Mouse (Mus musculus): ENCODE data around the gene Ddc. TPM values are rescaled to one million over a fixed set of nuclear protein-coding genes. Genes with fewer than 3 reads are reported as not detected.

Gene Ddc
- total and polyA plus RNA-seq, 3 experiments = 0.17 to 0.33 TPM; not detected in 1

GRCm38 (mm10) chr11:11821387-11821975 is 76.5 kb downstream of the Ddc start:
- in situ Hi-C loops (cut with MboI; ENCODE audit: low pct_ligation_motif_present, low pct_unique_long_range_greater_than_20kb, low sequenced_read_pairs) (loop anchor here (25.0 kb wide), 3 partner anchors 391 to 716 kb away; no protein-coding TSS in a partner anchor), dilution Hi-C loops (cut with MboI; ENCODE audit: extremely low pct_ligation_motif_present, extremely low pct_unique_long_range_greater_than_20kb, low sequenced_read_pairs) (loop anchor here (25.0 kb wide), 1 partner anchor 141 kb away; no protein-coding TSS in a partner anchor)
- Histone ChIP-seq H3K36me3 (replicated peaks in 1 of 2; ENCODE audit: control insufficient read depth in 1 of 2, insufficient read depth in 1 of 2, low read length in 1 of 2) (no peaks in the 10 kb centered on the region), H3K9me3 (replicated peaks; ENCODE audit: low read length) (no peaks in the 10 kb centered on the region), H3K79me2 (replicated peaks; ENCODE audit: control insufficient read depth, extremely low read depth, insufficient read depth, poor library complexity, severe bottlenecking) (no peaks in the 10 kb centered on the region), H3K27ac (ENCODE audit: insufficient read depth, low read depth) (no peak overlapping the region), H3K4me1 (ENCODE audit: control insufficient read depth in 1 of 2, insufficient read depth in 2 of 2) (peaks cover 10 to 37% of the 10 kb centered on the region in 2 experiments), H3K9ac (ENCODE audit: insufficient read depth, low read depth) (no peak overlapping the region), H3K4me3 (replicated peaks in 1 of 3; ENCODE audit: low read depth in 2 of 3, low read length in 2 of 3, poor library complexity in 1 of 3) (no peak overlapping the region), H3K27me3 (replicated peaks) (no peaks in the 10 kb centered on the region), H3K4me2 (ENCODE audit: insufficient read depth, low read depth, poor library complexity, severe bottlenecking) (no peak overlapping the region)
- no peak for DNase-seq (ENCODE audit: extremely low read depth)
- TF ChIP-seq CTCF (conservative IDR thresholded peaks at IDR 0.05 in 1 of 2, IDR thresholded peaks at IDR 0.05 in 1 of 2; ENCODE audit: low read depth in 2 of 2, low read length in 2 of 2) (no peak), CHD1 (IDR thresholded peaks at IDR 0.05; ENCODE audit: low read depth, low read length) (no peak), UBTF (IDR thresholded peaks at IDR 0.05; ENCODE audit: low read depth, low read length) (no peak), MYC (IDR thresholded peaks at IDR 0.05; ENCODE audit: low read depth, low read length) (no peak), SMC3 (IDR thresholded peaks at IDR 0.05; ENCODE audit: low read depth, low read length) (no peak), ZNF384 (IDR thresholded peaks at IDR 0.05; ENCODE audit: low read depth, low read length) (peak; percentile 57; the same call in 1 of the 2 replicates), NRF1 (IDR thresholded peaks at IDR 0.05; ENCODE audit: low read depth, low read length) (no peak)

DNA sequence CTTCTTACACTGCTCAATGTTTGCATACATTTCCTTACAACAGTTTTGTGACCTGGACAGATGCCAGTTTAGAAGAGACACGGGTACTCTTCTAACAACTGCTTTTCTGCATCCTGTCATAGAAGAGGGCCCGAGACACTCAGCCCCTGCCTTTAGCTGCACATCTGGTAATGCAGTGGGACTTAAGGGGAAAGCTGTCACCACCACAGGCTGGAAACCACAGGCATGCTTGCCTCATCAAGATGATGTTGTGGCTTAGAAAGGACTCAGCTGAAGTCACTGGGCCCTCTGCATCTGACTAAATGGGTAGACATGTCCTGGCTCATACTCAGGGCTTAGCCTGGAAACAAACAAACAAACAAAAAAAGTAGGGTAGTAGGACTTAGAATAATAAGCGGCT is 77.2 kb downstream of the Ddc start:
- Histone ChIP-seq H3K9me3 (replicated peaks; ENCODE audit: low read length) (no peaks in the 10 kb centered on the region), H3K4me2 (ENCODE audit: insufficient read depth, low read depth, poor library complexity, severe bottlenecking) (no peak overlapping the region), H3K4me1 (ENCODE audit: control insufficient read depth in 1 of 2, insufficient read depth in 2 of 2) (peaks cover 6 to 29% of the 10 kb centered on the region in 2 experiments), H3K9ac (ENCODE audit: insufficient read depth, low read depth) (0 out of 2 replicates have a peak overlapping the region, but pooled peaks have one; percentile 11), H3K27ac (ENCODE audit: insufficient read depth, low read depth) (peak overlapping the region; percentile 14; the same call in 1 of the 2 replicates), H3K79me2 (replicated peaks; ENCODE audit: control insufficient read depth, extremely low read depth, insufficient read depth, poor library complexity, severe bottlenecking) (no peaks in the 10 kb centered on the region), H3K36me3 (replicated peaks in 1 of 2; ENCODE audit: control insufficient read depth in 1 of 2, insufficient read depth in 1 of 2, low read length in 1 of 2) (no peaks in the 10 kb centered on the region), H3K4me3 (replicated peaks in 1 of 3; ENCODE audit: low read depth in 2 of 3, low read length in 2 of 3, poor library complexity in 1 of 3) (no peak overlapping the region), H3K27me3 (replicated peaks) (no peaks in the 10 kb centered on the region)
- TF ChIP-seq MAX (IDR thresholded peaks at IDR 0.05; ENCODE audit: low read length) (0 out of 2 replicates have a peak, but pooled peaks have one; percentile 11), MAZ (IDR thresholded peaks at IDR 0.05; ENCODE audit: low read depth, low read length) (no peak), MEF2A (IDR thresholded peaks at IDR 0.05; ENCODE audit: borderline replicate concordance, low read depth, low read length) (0 out of 2 replicates have a peak, but pooled peaks have one; percentile 15), USF2 (conservative IDR thresholded peaks at IDR 0.05; ENCODE audit: low read depth, low read length) (no peak), MAFK (IDR thresholded peaks at IDR 0.05; ENCODE audit: insufficient replicate concordance, low read length) (no peak), ETS1 (conservative IDR thresholded peaks at IDR 0.05; ENCODE audit: low read depth, low read length) (peak; percentile 86), TBP (conservative IDR thresholded peaks at IDR 0.05; ENCODE audit: low read depth, low read length) (no peak), ZMIZ1 (IDR thresholded peaks at IDR 0.05; ENCODE audit: low read depth, low read length) (no peak), GABPA (IDR thresholded peaks at IDR 0.05; ENCODE audit: insufficient replicate concordance, low read depth, low read length) (no peak), ELF1 (IDR thresholded peaks at IDR 0.05; ENCODE audit: low read depth, low read length) (no peak), ZC3H11A (IDR thresholded peaks at IDR 0.05; ENCODE audit: low read depth, low read length) (no peak), EP300 (IDR thresholded peaks at IDR 0.05; ENCODE audit: low read length) (peak; percentile 53; the same call in 1 of the 2 replicates), NELFE (IDR thresholded peaks at IDR 0.05; ENCODE audit: low read depth, low read length) (no peak), NRF1 (IDR thresholded peaks at IDR 0.05; ENCODE audit: low read depth, low read length) (no peak), USF1 (IDR thresholded peaks at IDR 0.05; ENCODE audit: low read depth, low read length) (no peak), SMC3 (IDR thresholded peaks at IDR 0.05; ENCODE audit: low read depth, low read length) (0 out of 2 replicates have a peak, but pooled peaks have one; percentile 1), SIN3A (IDR thresholded peaks at IDR 0.05; ENCODE audit: low read length) (no peak), RCOR1 (conservative IDR thresholded peaks at IDR 0.05; ENCODE audit: low read depth, low read length) (no peak), BHLHE40 (IDR thresholded peaks at IDR 0.05; ENCODE audit: low read depth, low read length) (peak; percentile 76), TCF12 (IDR thresholded peaks at IDR 0.05; ENCODE audit: low read depth, low read length) (0 out of 2 replicates have a peak, but pooled peaks have one; percentile 42), E2F4 (IDR thresholded peaks at IDR 0.05; ENCODE audit: insufficient replicate concordance, low read depth, low read length) (no peak), JUN (IDR thresholded peaks at IDR 0.05; ENCODE audit: insufficient read depth, low read depth, low read length) (no peak)
- dilution Hi-C loops (cut with MboI; ENCODE audit: extremely low pct_ligation_motif_present, extremely low pct_unique_long_range_greater_than_20kb, low sequenced_read_pairs) (loop anchor here (25.0 kb wide), 1 partner anchor 142 kb away; no protein-coding TSS in a partner anchor), in situ Hi-C loops (cut with MboI; ENCODE audit: low pct_ligation_motif_present, low pct_unique_long_range_greater_than_20kb, low sequenced_read_pairs) (loop anchor here (25.0 kb wide), 3 partner anchors 392 to 717 kb away; no protein-coding TSS in a partner anchor)
- DNase-seq (ENCODE audit: extremely low read depth) = peak; percentile 74

Measured in CH12.LX (cell line).